Mouse (Mus musculus) liver, embryonic 11.5 days (tissue): ENCODE results near the gene Nfatc2. TPM values are rescaled to one million over a fixed set of nuclear protein-coding genes. Genes with fewer than 3 reads are reported as not detected.

Source experiments
- ATAC-seq: fragments of 200-750 bp; cut with Nextera tagmentation; replicated peaks from 2 replicates; pipeline ENCODE4 v1.8.0; 2017; ENCODE audit warnings: moderate number of reproducible peaks, mild to moderate bottlenecking, moderate TSS enrichment, moderate library complexity; ENCODE audit not compliant: low FRiP score
- DNase-seq: peaks from one replicate; pipeline ENCODE4 v3.0.0-alpha.2; 2017; ENCODE audit warnings: low spot score
- H3K27ac ChIP-seq: fragments of 300-500 bp; sonication (generic); 2 replicates; pipeline ENCODE4 v1.5.1; 2014; ENCODE audit warnings: mild to moderate bottlenecking, low read depth, low read length, control low read depth
- H3K27me3 ChIP-seq: fragments of 300-500 bp; sonication (generic); replicated peaks from 2 replicates; pipeline ENCODE4 v1.6.1; 2014; ENCODE audit warnings: low read length, mixed read lengths; ENCODE audit not compliant: control insufficient read depth, insufficient read depth
- H3K36me3 ChIP-seq: fragments of 300-500 bp; sonication (generic); 2 replicates; pipeline ENCODE4 v1.6.1; 2014; ENCODE audit warnings: mild to moderate bottlenecking, low read length, moderate library complexity, mixed read lengths; ENCODE audit not compliant: control insufficient read depth, insufficient read depth
- H3K4me1 ChIP-seq: fragments of 300-500 bp; sonication (generic); replicated peaks from 2 replicates; pipeline ENCODE4 v1.6.1; 2014; ENCODE audit warnings: low read length, mixed read lengths; ENCODE audit not compliant: control insufficient read depth, insufficient read depth
- H3K4me2 ChIP-seq: fragments of 300-500 bp; sonication (generic); 2 replicates; pipeline ENCODE4 v1.6.1; 2014; ENCODE audit warnings: mild to moderate bottlenecking, control low read depth, moderate library complexity
- H3K4me3 ChIP-seq: fragments of 300-500 bp; sonication (generic); 2 replicates; pipeline ENCODE4 v1.5.1; 2014; ENCODE audit warnings: low read depth, low read length, control low read depth
- H3K9ac ChIP-seq: fragments of 300-500 bp; sonication (generic); 2 replicates; pipeline ENCODE4 v1.6.1; 2014; ENCODE audit warnings: low read depth, low read length, control low read depth
- H3K9me3 ChIP-seq: fragments of 300-500 bp; sonication (generic); 2 replicates; pipeline ENCODE4 v1.6.1; 2016; ENCODE audit warnings: low read length, inconsistent platforms, mixed read lengths; ENCODE audit not compliant: control insufficient read depth
- WGBS: fragments of 180-500 bp; shearing (Covaris S2); extraction: QIAGEN DNeasy Blood & Tissue Kit; methylation state at CpG from one replicate; pipeline ENCODE4 v1.1.7; 2014; 5-methylcytosine and 5-hydroxymethylcytosine counted together
- polyA plus RNA-seq: library from polyadenylated mRNA; unstranded; fragments of >200 nt; fragmentation: Nextera tagmentation; extraction: Ambion mirVana; gene quantifications from 2 replicates; pipeline ENCODE4 v1.2.1, GENCODE M21; 2014

The Nfatc2 gene
- polyA plus RNA-seq, 1 experiment from 2014 or later: 0.77 TPM

DNA sequence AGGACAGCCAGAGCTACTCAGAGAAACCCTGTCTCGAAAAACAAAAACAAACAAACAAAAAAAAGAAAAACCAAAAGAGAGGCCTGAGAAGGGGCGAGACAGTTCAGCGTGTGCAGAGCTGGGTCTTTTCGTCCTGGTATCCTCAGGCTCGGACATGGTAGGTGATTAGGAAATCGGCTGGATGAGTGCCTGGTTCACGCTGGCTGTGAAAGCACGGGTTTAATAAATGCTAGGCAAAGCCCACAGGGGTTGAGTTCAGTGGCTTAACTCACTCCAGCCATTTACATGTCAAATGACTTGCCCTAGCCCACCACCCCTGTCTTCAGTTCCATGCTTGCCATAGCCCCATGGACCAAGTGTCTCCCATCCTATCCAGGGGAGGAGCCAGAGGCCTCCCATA is 14.3 kb downstream of the Nfatc2 start:
- H3K27ac ChIP-seq: no peak overlapping the region
- H3K36me3 ChIP-seq: no peaks in the 10 kb centered on the region
- DNase-seq (no peak), ATAC-seq (no peak)
- WGBS: 81% methylated on average over 8 of the region's 8 CpGs
- H3K27me3 ChIP-seq: peaks cover 34% of the 10 kb centered on the region
- H3K9me3 ChIP-seq: no peaks in the 10 kb centered on the region
- no peak overlapping the region for H3K4me3 ChIP-seq
- H3K4me2 ChIP-seq: no peak overlapping the region
- H3K4me1 ChIP-seq: peaks cover 23% of the 10 kb centered on the region
- H3K9ac ChIP-seq: no peak overlapping the region

DNA sequence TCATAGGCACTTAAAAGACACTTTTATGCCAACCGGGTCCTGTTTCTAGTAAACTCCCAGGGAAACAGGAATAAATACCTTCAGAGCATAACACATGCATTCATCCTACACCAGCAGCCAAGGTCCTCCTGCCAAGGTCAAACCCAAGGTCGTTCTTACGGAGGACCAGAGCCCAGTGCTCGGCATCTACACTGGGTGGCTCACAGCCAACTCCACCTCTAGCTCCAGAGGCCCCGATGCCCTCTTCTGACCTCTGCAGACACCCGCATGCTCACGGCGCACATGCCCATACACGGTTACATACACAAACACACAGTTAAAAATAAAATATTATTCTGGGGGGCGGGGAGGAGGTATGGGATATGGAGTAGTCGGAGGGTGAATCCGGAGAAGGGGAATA is 14.9 kb downstream of the Nfatc2 start:
- no peak overlapping the region for H3K9ac ChIP-seq
- no peaks in the 10 kb centered on the region for H3K9me3 ChIP-seq
- H3K4me3 ChIP-seq: no peak overlapping the region
- H3K27me3 ChIP-seq: peaks cover 33% of the 10 kb centered on the region
- DNase-seq (no peak), ATAC-seq (no peak)
- no peaks in the 10 kb centered on the region for H3K36me3 ChIP-seq
- H3K4me2 ChIP-seq: no peak overlapping the region
- H3K4me1 ChIP-seq: peaks cover 23% of the 10 kb centered on the region
- H3K27ac ChIP-seq: no peak overlapping the region
- 86% methylated on average over 12 of the region's 12 CpGs for WGBS

DNA sequence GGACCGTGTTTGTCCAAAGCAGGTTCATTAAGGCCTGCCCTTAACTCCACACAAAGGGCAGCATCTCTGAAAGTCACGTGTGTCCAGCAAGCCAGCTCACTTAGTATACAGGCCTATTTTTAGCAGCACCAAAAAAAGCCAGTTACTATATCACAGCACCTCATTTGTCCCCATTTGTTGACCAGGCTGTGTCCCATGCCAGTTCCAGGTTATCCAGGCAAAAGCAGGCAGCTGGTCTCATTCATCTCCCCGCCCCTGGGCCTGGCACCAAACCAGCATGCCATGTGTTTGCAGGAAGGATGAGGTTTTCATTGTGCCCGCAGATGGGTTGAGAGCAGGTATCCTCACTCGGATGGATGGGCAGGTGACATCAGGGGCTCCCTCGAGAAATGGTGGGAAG is 16.6 kb downstream of the Nfatc2 start:
- Histone ChIP-seq H3K9me3 (no peaks in the 10 kb centered on the region), H3K4me3 (no peak overlapping the region), H3K4me1 (peaks cover 22% of the 10 kb centered on the region), H3K4me2 (no peak overlapping the region), H3K9ac (no peak overlapping the region), H3K27ac (no peak overlapping the region), H3K36me3 (no peaks in the 10 kb centered on the region), H3K27me3 (peaks cover 25% of the 10 kb centered on the region)
- DNase-seq (no peak), ATAC-seq (no peak)
- WGBS: 80% methylated on average over 6 of the region's 6 CpGs

- peaks cover 18% of the 10 kb centered on the region for H3K4me1 ChIP-seq
Observed at GRCm38 (mm10) chr2:168584408-168584807, 17.0 kb downstream of the Nfatc2 start.

GRCm38 (mm10) chr2:168583084-168583483 is 18.4 kb downstream of the Nfatc2 start:
- H3K9me3 ChIP-seq: no peaks in the 10 kb centered on the region
- no peak for ATAC-seq
- H3K27me3 ChIP-seq: peaks cover 13% of the 10 kb centered on the region
- H3K4me3 ChIP-seq: no peak overlapping the region
- no peak overlapping the region for H3K9ac ChIP-seq
- peaks cover 16% of the 10 kb centered on the region for H3K4me1 ChIP-seq
- H3K27ac ChIP-seq: no peak overlapping the region
- H3K4me2 ChIP-seq: no peak overlapping the region
- H3K36me3 ChIP-seq: no peaks in the 10 kb centered on the region
- DNase-seq: no peak
- 43% methylated on average over 5 of the region's 5 CpGs for WGBS

More at GRCm38 (mm10) chr2:168584408-168584807, 17.0 kb downstream of the Nfatc2 start:
- DNase-seq (no peak), ATAC-seq (no peak)
- Histone ChIP-seq H3K27ac (no peak overlapping the region), H3K4me2 (no peak overlapping the region), H3K27me3 (peaks cover 22% of the 10 kb centered on the region), H3K9me3 (no peaks in the 10 kb centered on the region), H3K36me3 (no peaks in the 10 kb centered on the region), H3K4me3 (no peak overlapping the region), H3K9ac (no peak overlapping the region)
- 62% methylated on average over 8 of the region's 8 CpGs for WGBS

DNA sequence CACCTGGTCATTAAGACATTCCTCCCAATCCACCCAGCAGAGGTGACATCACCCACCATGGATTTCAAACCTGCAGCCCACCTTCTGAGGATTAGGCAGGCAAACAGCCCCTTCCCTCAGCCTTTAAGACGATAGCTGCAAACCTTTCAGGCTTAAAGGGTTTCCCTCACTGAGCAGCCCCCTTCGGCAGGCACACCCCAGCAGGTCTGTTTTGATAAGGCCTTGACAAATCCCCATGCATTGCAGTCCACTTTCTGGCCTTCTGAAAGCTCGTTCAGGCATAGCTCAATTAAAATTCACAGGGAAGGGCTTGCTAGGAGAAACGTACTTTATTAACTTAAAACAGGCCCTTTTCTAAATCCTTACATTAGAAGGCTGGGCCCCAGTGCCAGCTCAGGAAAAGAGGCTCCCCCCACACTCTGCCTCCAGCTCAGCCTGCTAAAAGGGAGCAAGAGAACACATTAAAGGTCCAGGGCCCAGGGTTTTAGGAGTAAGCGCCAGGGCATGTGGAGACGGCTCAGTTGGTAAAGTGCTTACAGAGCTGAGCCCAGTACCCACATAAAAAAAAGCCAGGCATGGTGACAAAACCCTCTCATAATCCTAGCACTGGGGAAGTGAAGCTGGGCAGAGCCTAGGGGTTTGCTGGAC is 20.1 kb downstream of the Nfatc2 start:
- Histone ChIP-seq H3K36me3 (no peaks in the 10 kb centered on the region), H3K4me2 (peak overlapping the region; percentile 51), H3K9me3 (no peaks in the 10 kb centered on the region), H3K4me3 (no peak overlapping the region), H3K4me1 (peaks cover 19% of the 10 kb centered on the region), H3K9ac (no peak overlapping the region), H3K27me3 (peaks cover 12% of the 10 kb centered on the region), H3K27ac (no peak overlapping the region)
- DNase-seq (no peak), ATAC-seq (peak; percentile 59; the same call in 1 of the 2 replicates)
- 32% methylated on average over 6 of the region's 6 CpGs for WGBS

DNA sequence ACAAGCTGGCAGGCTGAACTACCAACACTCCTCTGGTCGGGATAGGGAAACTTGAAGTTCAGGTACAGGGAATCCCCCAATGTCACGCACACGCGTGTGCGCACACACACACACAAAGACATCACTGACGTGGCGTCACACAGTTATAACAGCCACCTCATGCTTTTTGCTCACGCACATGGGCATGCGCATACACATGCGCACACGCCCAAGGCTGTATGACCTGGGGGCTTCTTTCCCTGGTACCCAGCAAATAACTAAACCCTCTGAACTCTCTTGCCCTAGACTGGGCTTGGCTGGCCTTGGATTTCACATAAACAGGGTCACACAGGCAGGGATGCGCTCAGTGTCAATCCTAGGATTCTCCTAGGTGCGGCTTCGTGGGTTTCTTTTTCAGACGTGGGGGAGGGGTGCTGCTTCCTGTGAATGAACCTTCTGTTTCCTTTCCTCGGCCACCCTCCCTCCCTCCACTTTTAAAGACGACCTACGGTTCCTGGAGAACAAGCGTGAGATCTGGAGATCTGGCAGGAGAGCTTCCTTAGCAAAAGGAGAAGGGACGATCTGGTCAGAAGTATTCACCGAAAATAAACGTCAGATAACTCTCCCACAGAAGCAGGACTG is 21.1 kb downstream of the Nfatc2 start:
- peaks cover 19% of the 10 kb centered on the region for H3K4me1 ChIP-seq
- no peaks in the 10 kb centered on the region for H3K36me3 ChIP-seq
- H3K9me3 ChIP-seq: no peaks in the 10 kb centered on the region
- H3K4me3 ChIP-seq: no peak overlapping the region
- H3K9ac ChIP-seq: peak overlapping the region; percentile 16; the same call in 1 of the 2 replicates
- H3K27me3 ChIP-seq: peaks cover 12% of the 10 kb centered on the region
- no peak for DNase-seq
- peak overlapping the region; percentile 51 for H3K4me2 ChIP-seq
- 44% methylated on average over 22 of the region's 22 CpGs for WGBS
- ATAC-seq: no peak
- H3K27ac ChIP-seq: no peak overlapping the region

DNA sequence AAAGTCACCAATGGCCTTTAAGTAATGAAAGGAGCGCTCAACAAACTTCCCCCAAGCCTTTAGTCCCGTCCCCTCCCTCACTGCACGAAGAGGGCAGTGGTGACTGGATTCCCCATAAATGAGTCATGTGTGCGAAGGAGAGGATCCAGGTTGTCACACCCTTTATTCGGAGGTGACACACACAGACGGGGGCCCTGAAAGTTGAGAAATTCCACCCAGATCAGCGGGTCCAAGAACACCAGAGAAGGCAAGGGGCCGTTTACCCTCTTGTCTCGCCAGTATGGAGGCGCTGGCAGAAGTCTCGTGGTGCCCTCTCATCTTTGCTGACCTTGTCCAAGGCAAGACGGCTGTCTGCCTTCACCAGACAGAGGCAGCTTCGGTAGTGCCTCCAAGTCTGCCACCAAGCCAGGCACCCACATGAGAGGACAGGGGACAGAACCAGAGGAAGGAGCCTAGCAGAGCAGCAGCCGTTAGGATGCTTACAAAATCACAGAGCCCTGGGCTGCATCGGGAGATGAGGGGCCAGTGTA is 21.8 kb downstream of the Nfatc2 start:
- Histone ChIP-seq H3K27me3 (peaks cover 12% of the 10 kb centered on the region), H3K9me3 (no peaks in the 10 kb centered on the region), H3K4me2 (no peak overlapping the region), H3K36me3 (no peaks in the 10 kb centered on the region), H3K4me3 (no peak overlapping the region), H3K27ac (no peak overlapping the region), H3K9ac (no peak overlapping the region), H3K4me1 (peaks cover 19% of the 10 kb centered on the region)
- ATAC-seq: no peak
- no peak for DNase-seq
- 58% methylated on average over 15 of the region's 15 CpGs for WGBS

DNA sequence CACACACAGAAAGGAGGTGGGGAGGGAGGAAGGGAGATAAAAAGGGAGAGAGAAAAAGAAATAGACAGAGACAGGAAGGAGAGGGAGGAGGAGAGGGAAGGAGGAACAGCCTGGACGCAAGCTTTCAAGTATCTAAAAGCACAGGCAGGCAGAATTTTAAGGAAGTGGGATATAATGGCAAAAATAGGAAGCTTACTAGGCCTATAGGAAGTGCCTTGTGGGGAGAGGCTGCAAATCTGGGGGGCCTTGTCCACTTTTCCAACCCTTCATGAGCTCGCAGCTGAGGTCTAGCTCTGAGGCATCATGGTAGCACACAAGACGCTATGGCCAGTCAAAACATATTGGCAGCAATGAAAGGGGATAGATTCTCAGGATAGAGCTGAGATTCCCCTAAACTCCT is 22.3 kb downstream of the Nfatc2 start:
- Histone ChIP-seq H3K27ac (no peak overlapping the region), H3K4me2 (no peak overlapping the region), H3K4me3 (no peak overlapping the region), H3K36me3 (no peaks in the 10 kb centered on the region), H3K27me3 (peaks cover 12% of the 10 kb centered on the region), H3K9me3 (no peaks in the 10 kb centered on the region), H3K4me1 (peaks cover 19% of the 10 kb centered on the region), H3K9ac (no peak overlapping the region)
- 45% methylated on average over 3 of the region's 3 CpGs for WGBS
- ATAC-seq: no peak
- no peak for DNase-seq
